Mouse (Mus musculus) lung, embryonic 15.5 days (tissue): ENCODE results near the gene Maff. TPM values are rescaled to one million over a fixed set of nuclear protein-coding genes. Genes with fewer than 3 reads are reported as not detected.

Source experiments
- ATAC-seq: fragments of 200-750 bp; cut with Nextera tagmentation; 2 replicates; pipeline ENCODE4 v1.8.0; 2017; ENCODE audit warnings: moderate number of reproducible peaks, borderline replicate concordance; ENCODE audit not compliant: low FRiP score, low TSS enrichment; ENCODE audit errors: extremely low read depth
- H3K27ac ChIP-seq: fragments of 300-500 bp; sonication (generic); 2 replicates; pipeline ENCODE4 v1.5.1; 2015; ENCODE audit warnings: moderate library complexity, mild to moderate bottlenecking, inconsistent platforms
- H3K27me3 ChIP-seq: fragments of 300-500 bp; sonication (generic); 2 replicates; pipeline ENCODE4 v1.6.1; 2015; ENCODE audit warnings: inconsistent platforms
- H3K36me3 ChIP-seq: fragments of 300-500 bp; sonication (generic); 2 replicates; pipeline ENCODE4 v1.6.1; 2015; ENCODE audit warnings: inconsistent platforms
- H3K4me1 ChIP-seq: fragments of 300-500 bp; sonication (generic); 2 replicates; pipeline ENCODE4 v1.6.1; 2015; ENCODE audit warnings: inconsistent platforms
- H3K4me2 ChIP-seq: fragments of 300-500 bp; sonication (generic); 2 replicates; pipeline ENCODE4 v1.6.1; 2015; ENCODE audit warnings: inconsistent platforms, mild to moderate bottlenecking, moderate library complexity
- H3K4me3 ChIP-seq: fragments of 300-500 bp; sonication (generic); 2 replicates; pipeline ENCODE4 v1.5.1; 2015; ENCODE audit warnings: mild to moderate bottlenecking, inconsistent platforms
- H3K9ac ChIP-seq: fragments of 300-500 bp; sonication (generic); 2 replicates; pipeline ENCODE4 v1.6.1; 2015; ENCODE audit warnings: inconsistent platforms
- H3K9me3 ChIP-seq: fragments of 300-500 bp; sonication (generic); 2 replicates; pipeline ENCODE4 v1.6.1; 2016; ENCODE audit warnings: inconsistent platforms
- WGBS: fragments of 180-500 bp; shearing (Covaris S2); methylation state at CpG from one replicate; pipeline ENCODE4 v1.1.7; 2015; 5-methylcytosine and 5-hydroxymethylcytosine counted together
- polyA plus RNA-seq: library from polyadenylated mRNA; unstranded; fragments of >200 nt; fragmentation: Nextera tagmentation; extraction: Ambion mirVana; gene quantifications from 2 replicates; pipeline ENCODE4 v1.2.1, GENCODE M21; 2015

Gene Maff
- polyA plus RNA-seq, 1 experiment from 2014 or later, result 4.8 TPM

- 77% methylated on average over 7 of the region's 7 CpGs for WGBS
- Histone ChIP-seq H3K4me3 (no peak overlapping the region), H3K27me3 (no peaks in the 10 kb centered on the region), H3K4me2 (no peak overlapping the region), H3K9ac (no peak overlapping the region), H3K4me1 (peaks cover 53% of the 10 kb centered on the region), H3K27ac (no peak overlapping the region), H3K36me3 (0 out of 2 replicates have a peak, but pooled peaks cover 2% of the 10 kb centered on the region), H3K9me3 (no peaks in the 10 kb centered on the region)
- ATAC-seq, result no peak
These were observed 41.2 kb downstream of the Maff start for GRCm38 (mm10) chr15:79387611-79388010.

- 0 out of 2 replicates have a peak, but pooled peaks cover 2% of the 10 kb centered on the region for H3K36me3 ChIP-seq
- WGBS, result 45% methylated on average over 6 of the region's 6 CpGs
- peaks cover 59% of the 10 kb centered on the region for H3K4me1 ChIP-seq
- H3K27ac ChIP-seq, result 0 out of 2 replicates have a peak overlapping the region, but pooled peaks have one; percentile 38
- no peak overlapping the region for H3K4me2 ChIP-seq
- ATAC-seq, result no peak
- H3K27me3 ChIP-seq, result no peaks in the 10 kb centered on the region
- no peaks in the 10 kb centered on the region for H3K9me3 ChIP-seq
- H3K9ac ChIP-seq, result no peak overlapping the region
- no peak overlapping the region for H3K4me3 ChIP-seq
These were observed 41.8 kb downstream of the Maff start for GRCm38 (mm10) chr15:79388171-79388570.

- Histone ChIP-seq H3K4me2 (no peak overlapping the region), H3K4me3 (no peak overlapping the region), H3K9ac (no peak overlapping the region), H3K4me1 (peaks cover 82% of the 10 kb centered on the region), H3K9me3 (no peaks in the 10 kb centered on the region), H3K36me3 (0 out of 2 replicates have a peak, but pooled peaks cover 2% of the 10 kb centered on the region), H3K27me3 (no peaks in the 10 kb centered on the region), H3K27ac (peak overlapping the region; percentile 92)
- no peak for ATAC-seq
- 60% methylated on average over 6 of the region's 6 CpGs for WGBS
These were observed 44.0 kb downstream of the Maff start for GRCm38 (mm10) chr15:79390434-79390833.

GRCm38 (mm10) chr15:79391447-79392093 is 45.1 kb downstream of the Maff start:
- peak overlapping the region; percentile 26; the same call in 1 of the 2 replicates for H3K4me2 ChIP-seq
- WGBS, result 20% methylated on average over 7 of the region's 7 CpGs

GRCm38 (mm10) chr15:79392527-79392926 is 46.1 kb downstream of the Maff start:
- Histone ChIP-seq H3K9me3 (no peaks in the 10 kb centered on the region), H3K4me1 (peaks cover 94% of the 10 kb centered on the region), H3K4me2 (no peak overlapping the region), H3K36me3 (no peaks in the 10 kb centered on the region), H3K27me3 (no peaks in the 10 kb centered on the region), H3K27ac (peak overlapping the region; percentile 92), H3K9ac (no peak overlapping the region), H3K4me3 (no peak overlapping the region)
- ATAC-seq, result no peak
- WGBS, result 66% methylated on average over 5 of the region's 5 CpGs

More at GRCm38 (mm10) chr15:79391447-79392093, 45.1 kb downstream of the Maff start:
- H3K27ac ChIP-seq, result peak overlapping the region; percentile 92
- no peaks in the 10 kb centered on the region for H3K9me3 ChIP-seq
- peak; percentile 90 for ATAC-seq
- H3K4me1 ChIP-seq, result peaks cover 92% of the 10 kb centered on the region
- H3K36me3 ChIP-seq, result no peaks in the 10 kb centered on the region
- no peaks in the 10 kb centered on the region for H3K27me3 ChIP-seq
- no peak overlapping the region; the same call in 1 of the 2 replicates for H3K9ac ChIP-seq
- H3K4me3 ChIP-seq, result no peak overlapping the region

GRCm38 (mm10) chr15:79393101-79393500 is 46.7 kb downstream of the Maff start:
- Histone ChIP-seq H3K4me3 (no peak overlapping the region), H3K27me3 (no peaks in the 10 kb centered on the region), H3K27ac (peak overlapping the region; percentile 92; the same call in 1 of the 2 replicates), H3K4me2 (no peak overlapping the region), H3K9ac (no peak overlapping the region), H3K36me3 (no peaks in the 10 kb centered on the region), H3K4me1 (peaks cover 90% of the 10 kb centered on the region), H3K9me3 (no peaks in the 10 kb centered on the region)
- 80% methylated on average over 6 of the region's 6 CpGs for WGBS
- ATAC-seq, result no peak

GRCm38 (mm10) chr15:79394842-79395241 is 48.4 kb downstream of the Maff start:
- no peak; the same call in 1 of the 2 replicates for ATAC-seq
- Histone ChIP-seq H3K36me3 (no peaks in the 10 kb centered on the region), H3K9me3 (no peaks in the 10 kb centered on the region), H3K9ac (no peak overlapping the region), H3K27me3 (no peaks in the 10 kb centered on the region), H3K4me3 (no peak overlapping the region), H3K4me1 (peaks cover 86% of the 10 kb centered on the region), H3K27ac (peak overlapping the region; percentile 58), H3K4me2 (peak overlapping the region; percentile 39; the same call in 1 of the 2 replicates)
- WGBS, result 28% methylated on average over 4 of the region's 4 CpGs

- WGBS, result 54% methylated on average over 6 of the region's 6 CpGs
- H3K36me3 ChIP-seq, result no peaks in the 10 kb centered on the region
- H3K4me2 ChIP-seq, result peak overlapping the region; percentile 39; the same call in 1 of the 2 replicates
- H3K27me3 ChIP-seq, result no peaks in the 10 kb centered on the region
- H3K9ac ChIP-seq, result no peak overlapping the region
- H3K4me1 ChIP-seq, result peaks cover 86% of the 10 kb centered on the region
- no peak for ATAC-seq
- no peak overlapping the region for H3K4me3 ChIP-seq
- H3K27ac ChIP-seq, result peak overlapping the region; percentile 58
- no peaks in the 10 kb centered on the region for H3K9me3 ChIP-seq
These were observed 48.9 kb downstream of the Maff start for GRCm38 (mm10) chr15:79395281-79395680.

GRCm38 (mm10) chr15:79396736-79397135 is 50.3 kb downstream of the Maff start:
- H3K4me2 ChIP-seq, result peak overlapping the region; percentile 39
- H3K27ac ChIP-seq, result peak overlapping the region; percentile 17
- peak overlapping the region; percentile 14 for H3K4me3 ChIP-seq
- H3K9ac ChIP-seq, result no peak overlapping the region
- 60% methylated on average over 11 of the region's 11 CpGs for WGBS
- H3K9me3 ChIP-seq, result no peaks in the 10 kb centered on the region
- H3K4me1 ChIP-seq, result peaks cover 86% of the 10 kb centered on the region
- H3K27me3 ChIP-seq, result no peaks in the 10 kb centered on the region
- no peaks in the 10 kb centered on the region for H3K36me3 ChIP-seq
- ATAC-seq, result no peak

- H3K4me1 ChIP-seq, result peaks cover 76% of the 10 kb centered on the region
- H3K36me3 ChIP-seq, result no peaks in the 10 kb centered on the region
- no peaks in the 10 kb centered on the region for H3K27me3 ChIP-seq
- ATAC-seq, result no peak
- 62% methylated on average over 14 of the region's 14 CpGs for WGBS
- H3K9ac ChIP-seq, result no peak overlapping the region
- no peak overlapping the region for H3K4me3 ChIP-seq
- no peak overlapping the region for H3K4me2 ChIP-seq
- H3K9me3 ChIP-seq, result no peaks in the 10 kb centered on the region
- H3K27ac ChIP-seq, result no peak overlapping the region; the same call in 1 of the 2 replicates
These were observed 53.0 kb downstream of the Maff start for GRCm38 (mm10) chr15:79399231-79400052.

- Histone ChIP-seq H3K27me3 (no peaks in the 10 kb centered on the region), H3K9me3 (no peaks in the 10 kb centered on the region), H3K4me3 (no peak overlapping the region), H3K4me2 (peak overlapping the region; percentile 84), H3K27ac (0 out of 2 replicates have a peak overlapping the region, but pooled peaks have one; percentile 5), H3K9ac (0 out of 2 replicates have a peak overlapping the region, but pooled peaks have one; percentile 4), H3K4me1 (peaks cover 67% of the 10 kb centered on the region), H3K36me3 (no peaks in the 10 kb centered on the region)
- WGBS, result 61% methylated on average over 6 of the region's 6 CpGs
- no peak for ATAC-seq
These were observed 53.9 kb downstream of the Maff start for GRCm38 (mm10) chr15:79400134-79400974.
